Mouse (Mus musculus) embryonic facial prominence, embryonic 13.5 days (tissue): ENCODE data around the gene Pigb. TPM values are rescaled to one million over a fixed set of nuclear protein-coding genes. Genes with fewer than 3 reads are reported as not detected.

Experiments
- ATAC-seq: fragments of 200-750 bp; cut with Nextera tagmentation; 2 replicates; pipeline ENCODE4 v1.8.0; 2017; ENCODE audit warnings: low read depth; ENCODE audit not compliant: insufficient number of reproducible peaks, insufficient read depth, low FRiP score, low TSS enrichment
- H3K27ac ChIP-seq: fragments of 300-500 bp; sonication (generic); 2 replicates; pipeline ENCODE4 v1.5.1; 2015; ENCODE audit warnings: moderate library complexity, mild to moderate bottlenecking, inconsistent platforms
- H3K27me3 ChIP-seq: fragments of 300-500 bp; sonication (generic); 2 replicates; pipeline ENCODE4 v1.6.1; 2015; ENCODE audit warnings: mild to moderate bottlenecking, inconsistent platforms
- H3K36me3 ChIP-seq: fragments of 300-500 bp; sonication (generic); 2 replicates; pipeline ENCODE4 v1.6.1; 2015; ENCODE audit warnings: mild to moderate bottlenecking, inconsistent platforms
- H3K4me1 ChIP-seq: fragments of 300-500 bp; sonication (generic); 2 replicates; pipeline ENCODE4 v1.6.1; 2015; ENCODE audit warnings: inconsistent platforms
- H3K4me2 ChIP-seq: fragments of 300-500 bp; sonication (generic); 2 replicates; pipeline ENCODE4 v1.6.1; 2015; ENCODE audit warnings: moderate library complexity, mild to moderate bottlenecking, inconsistent platforms
- H3K4me3 ChIP-seq: fragments of 300-500 bp; sonication (generic); 2 replicates; pipeline ENCODE4 v1.5.1; 2015; ENCODE audit warnings: mild to moderate bottlenecking, inconsistent platforms
- H3K9ac ChIP-seq: fragments of 300-500 bp; sonication (generic); 2 replicates; pipeline ENCODE4 v1.6.1; 2015; ENCODE audit warnings: mild to moderate bottlenecking, inconsistent platforms
- H3K9me3 ChIP-seq: fragments of 300-500 bp; sonication (generic); 2 replicates; pipeline ENCODE4 v1.6.1; 2016; ENCODE audit warnings: inconsistent platforms
- WGBS: fragments of 180-500 bp; shearing (Covaris S2); methylation state at CpG from one replicate; pipeline ENCODE4 v1.1.7; 2015; ENCODE audit warnings: mixed read lengths; 5-methylcytosine and 5-hydroxymethylcytosine counted together
- polyA plus RNA-seq: library from polyadenylated mRNA; unstranded; fragments of >200 nt; fragmentation: Nextera tagmentation; extraction: Ambion mirVana; gene quantifications from 2 replicates; pipeline ENCODE4 v1.2.1, GENCODE M21; 2015

Pigb gene
- polyA plus RNA-seq, 1 experiment from 2014 or later, result 14.1 TPM

GRCm38 (mm10) chr9:73008384-73008783, 31.8 kb downstream of the Pigb start:
- Histone ChIP-seq H3K4me3 (no peak overlapping the region), H3K4me2 (no peak overlapping the region), H3K9me3 (no peaks in the 10 kb centered on the region), H3K36me3 (peaks cover 34% of the 10 kb centered on the region), H3K9ac (no peak overlapping the region), H3K4me1 (no peaks in the 10 kb centered on the region), H3K27ac (no peak overlapping the region), H3K27me3 (no peaks in the 10 kb centered on the region)
- WGBS, result 67% methylated on average over 3 of the region's 3 CpGs
- ATAC-seq, result no peak

- Histone ChIP-seq H3K27me3 (no peaks in the 10 kb centered on the region), H3K36me3 (peaks cover 24% of the 10 kb centered on the region), H3K9ac (no peak overlapping the region), H3K4me2 (no peak overlapping the region), H3K4me3 (no peak overlapping the region), H3K27ac (no peak overlapping the region), H3K4me1 (no peaks in the 10 kb centered on the region), H3K9me3 (no peaks in the 10 kb centered on the region)
- ATAC-seq, result no peak
- 95% methylated on average over 3 of the region's 3 CpGs for WGBS
Observed at GRCm38 (mm10) chr9:73006175-73006574, 34.0 kb downstream of the Pigb start.

GRCm38 (mm10) chr9:73005106-73005505, 35.1 kb downstream of the Pigb start:
- ATAC-seq, result no peak
- no peaks in the 10 kb centered on the region for H3K9me3 ChIP-seq
- WGBS, result 86% methylated on average over 6 of the region's 6 CpGs
- H3K4me1 ChIP-seq, result no peaks in the 10 kb centered on the region
- H3K4me3 ChIP-seq, result no peak overlapping the region
- no peaks in the 10 kb centered on the region for H3K27me3 ChIP-seq
- no peak overlapping the region for H3K4me2 ChIP-seq
- H3K9ac ChIP-seq, result no peak overlapping the region
- peaks cover 17% of the 10 kb centered on the region for H3K36me3 ChIP-seq
- no peak overlapping the region for H3K27ac ChIP-seq

GRCm38 (mm10) chr9:73004076-73004475, 36.1 kb downstream of the Pigb start:
- Histone ChIP-seq H3K9ac (no peak overlapping the region), H3K4me3 (no peak overlapping the region), H3K4me2 (no peak overlapping the region), H3K27ac (no peak overlapping the region), H3K4me1 (no peaks in the 10 kb centered on the region), H3K27me3 (no peaks in the 10 kb centered on the region), H3K9me3 (no peaks in the 10 kb centered on the region), H3K36me3 (peaks cover 17% of the 10 kb centered on the region)
- 85% methylated on average over 8 of the region's 8 CpGs for whole genome bisulfite sequencing
- no peak for ATAC-seq

- Histone ChIP-seq H3K4me3 (no peak overlapping the region), H3K4me1 (no peaks in the 10 kb centered on the region), H3K27me3 (no peaks in the 10 kb centered on the region), H3K9me3 (no peaks in the 10 kb centered on the region), H3K9ac (no peak overlapping the region), H3K27ac (no peak overlapping the region), H3K4me2 (no peak overlapping the region), H3K36me3 (peaks cover 17% of the 10 kb centered on the region)
- ATAC-seq, result no peak
- WGBS, result 76% methylated on average over 3 of the region's 3 CpGs
Observed at GRCm38 (mm10) chr9:73002177-73002576, 38.0 kb downstream of the Pigb start.

GRCm38 (mm10) chr9:73001314-73002011, 38.7 kb downstream of the Pigb start:
- H3K4me1 ChIP-seq, result no peaks in the 10 kb centered on the region
- no peak overlapping the region for H3K4me2 ChIP-seq
- no peak overlapping the region for H3K4me3 ChIP-seq
- 84% methylated on average over 13 of the region's 13 CpGs for WGBS
- no peaks in the 10 kb centered on the region for H3K27me3 ChIP-seq
- ATAC-seq, result no peak
- peaks cover 17% of the 10 kb centered on the region for H3K36me3 ChIP-seq
- no peaks in the 10 kb centered on the region for H3K9me3 ChIP-seq
- H3K9ac ChIP-seq, result no peak overlapping the region
- H3K27ac ChIP-seq, result no peak overlapping the region

- H3K27ac ChIP-seq, result no peak overlapping the region
- H3K9ac ChIP-seq, result no peak overlapping the region
- no peak for ATAC-seq
- H3K4me3 ChIP-seq, result no peak overlapping the region
- 0 out of 2 replicates have a peak, but pooled peaks cover 8% of the 10 kb centered on the region for H3K36me3 ChIP-seq
- H3K9me3 ChIP-seq, result no peaks in the 10 kb centered on the region
- H3K4me1 ChIP-seq, result no peaks in the 10 kb centered on the region
- WGBS, result 68% methylated on average over 2 of the region's 2 CpGs
- H3K27me3 ChIP-seq, result no peaks in the 10 kb centered on the region
- no peak overlapping the region for H3K4me2 ChIP-seq
Observed at GRCm38 (mm10) chr9:73000487-73000886, 39.7 kb downstream of the Pigb start.

- H3K9ac ChIP-seq, result no peak overlapping the region
- ATAC-seq, result no peak
- no peak overlapping the region for H3K27ac ChIP-seq
- H3K9me3 ChIP-seq, result no peaks in the 10 kb centered on the region
- 59% methylated on average over 7 of the region's 7 CpGs for WGBS
- no peak overlapping the region for H3K4me3 ChIP-seq
- H3K4me2 ChIP-seq, result no peak overlapping the region
- no peaks in the 10 kb centered on the region for H3K27me3 ChIP-seq
- H3K36me3 ChIP-seq, result no peaks in the 10 kb centered on the region
- no peaks in the 10 kb centered on the region for H3K4me1 ChIP-seq
Observed at GRCm38 (mm10) chr9:72996806-72997205, 43.4 kb downstream of the Pigb start.

GRCm38 (mm10) chr9:72996167-72996566, 44.0 kb downstream of the Pigb start:
- H3K9me3 ChIP-seq, result no peaks in the 10 kb centered on the region
- H3K9ac ChIP-seq, result no peak overlapping the region
- H3K27ac ChIP-seq, result no peak overlapping the region
- no peak overlapping the region for H3K4me2 ChIP-seq
- H3K27me3 ChIP-seq, result no peaks in the 10 kb centered on the region
- H3K4me3 ChIP-seq, result no peak overlapping the region
- no peaks in the 10 kb centered on the region for H3K4me1 ChIP-seq
- ATAC-seq, result no peak
- H3K36me3 ChIP-seq, result no peaks in the 10 kb centered on the region

GRCm38 (mm10) chr9:72992576-72992975, 47.6 kb downstream of the Pigb start:
- H3K27ac ChIP-seq, result no peak overlapping the region
- no peak overlapping the region for H3K4me2 ChIP-seq
- H3K9me3 ChIP-seq, result no peaks in the 10 kb centered on the region
- H3K27me3 ChIP-seq, result no peaks in the 10 kb centered on the region
- WGBS, result 78% methylated on average over 5 of the region's 5 CpGs
- no peak overlapping the region for H3K4me3 ChIP-seq
- H3K4me1 ChIP-seq, result no peaks in the 10 kb centered on the region
- H3K9ac ChIP-seq, result no peak overlapping the region
- no peak for ATAC-seq
- H3K36me3 ChIP-seq, result no peaks in the 10 kb centered on the region

GRCm38 (mm10) chr9:72991420-72991819, 48.8 kb downstream of the Pigb start:
- no peak overlapping the region for H3K9ac ChIP-seq

GRCm38 (mm10) chr9:72988706-72989105, 51.5 kb downstream of the Pigb start:
- Histone ChIP-seq H3K4me3 (no peak overlapping the region), H3K4me1 (peaks cover 14% of the 10 kb centered on the region)
- 81% methylated on average over 5 of the region's 5 CpGs for WGBS

More at GRCm38 (mm10) chr9:72991420-72991819, 48.8 kb downstream of the Pigb start:
- Histone ChIP-seq H3K27me3 (0 out of 2 replicates have a peak, but pooled peaks cover 2% of the 10 kb centered on the region), H3K4me3 (no peak overlapping the region), H3K9me3 (no peaks in the 10 kb centered on the region), H3K36me3 (no peaks in the 10 kb centered on the region), H3K27ac (no peak overlapping the region), H3K4me1 (0 out of 2 replicates have a peak, but pooled peaks cover 2% of the 10 kb centered on the region), H3K4me2 (no peak overlapping the region)
- 97% methylated on average over 2 of the region's 2 CpGs for WGBS
- no peak for ATAC-seq

More at GRCm38 (mm10) chr9:72988706-72989105, 51.5 kb downstream of the Pigb start:
- no peak overlapping the region for H3K9ac ChIP-seq
- no peaks in the 10 kb centered on the region for H3K36me3 ChIP-seq
- no peak for ATAC-seq
- H3K27me3 ChIP-seq, result 0 out of 2 replicates have a peak, but pooled peaks cover 4% of the 10 kb centered on the region
- H3K27ac ChIP-seq, result no peak overlapping the region
- no peaks in the 10 kb centered on the region for H3K9me3 ChIP-seq
- no peak overlapping the region for H3K4me2 ChIP-seq
